ENCODE assay signal across 7 mouse cellular contexts in genomic region chr3:145576876-145577275, GRCm38 (mm10). TPM values are rescaled to one million over a fixed set of nuclear protein-coding genes. Genes with fewer than 3 reads are reported as not detected.
DNase-seq lines count a peak whose midpoint lies in the region; ATAC-seq lines count a peak whose summit lies in the region.

No protein-coding gene starts in this region.

- H3K4me2 ChIP-seq in neural tube, embryonic 11.5 days (ENCODE audit: low read depth) = peak overlapping the region; percentile 84
- peak overlapping the region; percentile 88 for H3K4me2 ChIP-seq in forebrain, embryonic 11.5 days (ENCODE audit: low read depth, low read length, severe bottlenecking)
- peak overlapping the region; percentile 89 for H3K4me2 ChIP-seq in limb, embryonic 13.5 days (replicated peaks)
- H3K4me2 ChIP-seq in stomach, embryonic 14.5 days (replicated peaks; ENCODE audit: low read depth, low read length) = peak overlapping the region; percentile 84

- H3K4me3 ChIP-seq in neural tube, embryonic 11.5 days (ENCODE audit: low read depth, low read length) = peak overlapping the region; percentile 85
- peak overlapping the region; percentile 80 for H3K4me3 ChIP-seq in forebrain, embryonic 11.5 days (ENCODE audit: low read depth, low read length)
- peak overlapping the region; percentile 89 for H3K4me3 ChIP-seq in limb, embryonic 13.5 days
- peak overlapping the region; percentile 82 for H3K4me3 ChIP-seq in stomach, embryonic 14.5 days (ENCODE audit: low read depth, low read length)

- H3K36me3 ChIP-seq in neural tube, embryonic 11.5 days (ENCODE audit: control insufficient read depth, insufficient read depth, low read length) = 0 out of 2 replicates have a peak, but pooled peaks cover 6% of the 10 kb centered on the region
- H3K36me3 ChIP-seq in forebrain, embryonic 11.5 days (ENCODE audit: control insufficient read depth, insufficient read depth, low read length) = peaks cover 7% of the 10 kb centered on the region; the same call in 1 of the 2 replicates
- H3K36me3 ChIP-seq in limb, embryonic 13.5 days = peaks cover 31% of the 10 kb centered on the region
- peaks cover 19% of the 10 kb centered on the region; the same call in 1 of the 2 replicates for H3K36me3 ChIP-seq in stomach, embryonic 14.5 days (ENCODE audit: control insufficient read depth, insufficient read depth, low read length)

- no peaks in the 10 kb centered on the region for H3K27me3 ChIP-seq in neural tube, embryonic 11.5 days (ENCODE audit: control insufficient read depth, insufficient read depth, low read length)
- no peaks in the 10 kb centered on the region for H3K27me3 ChIP-seq in forebrain, embryonic 11.5 days (ENCODE audit: control insufficient read depth, insufficient read depth, low read length)
- H3K27me3 ChIP-seq in limb, embryonic 13.5 days = no peaks in the 10 kb centered on the region
- H3K27me3 ChIP-seq in stomach, embryonic 14.5 days (ENCODE audit: control insufficient read depth, insufficient read depth, low read length) = no peaks in the 10 kb centered on the region

- H3K4me1 ChIP-seq in neural tube, embryonic 11.5 days (ENCODE audit: control insufficient read depth, insufficient read depth, low read length) = peaks cover 8% of the 10 kb centered on the region
- H3K4me1 ChIP-seq in forebrain, embryonic 11.5 days (replicated peaks; ENCODE audit: control insufficient read depth, insufficient read depth, low read length) = 0 out of 2 replicates have a peak, but pooled peaks cover 3% of the 10 kb centered on the region
- H3K4me1 ChIP-seq in limb, embryonic 13.5 days = peaks cover 12% of the 10 kb centered on the region
- H3K4me1 ChIP-seq in stomach, embryonic 14.5 days (ENCODE audit: control insufficient read depth, insufficient read depth, low read length) = peaks cover 11% of the 10 kb centered on the region

- peak overlapping the region; percentile 67 for H3K9ac ChIP-seq in neural tube, embryonic 11.5 days (ENCODE audit: low read length)
- H3K9ac ChIP-seq in forebrain, embryonic 11.5 days (ENCODE audit: low read length) = peak overlapping the region; percentile 73
- H3K9ac ChIP-seq in limb, embryonic 13.5 days = peak overlapping the region; percentile 77
- H3K9ac ChIP-seq in stomach, embryonic 14.5 days (replicated peaks; ENCODE audit: low read depth, low read length) = peak overlapping the region; percentile 56

- H3K9me3 ChIP-seq in neural tube, embryonic 11.5 days (ENCODE audit: control insufficient read depth, low read length) = no peaks in the 10 kb centered on the region
- no peaks in the 10 kb centered on the region for H3K9me3 ChIP-seq in forebrain, embryonic 11.5 days (ENCODE audit: control insufficient read depth, low read length)
- no peaks in the 10 kb centered on the region for H3K9me3 ChIP-seq in limb, embryonic 13.5 days
- no peaks in the 10 kb centered on the region for H3K9me3 ChIP-seq in stomach, embryonic 14.5 days (ENCODE audit: control insufficient read depth, low read depth, low read length)

- no peak overlapping the region for H3K27ac ChIP-seq in neural tube, embryonic 11.5 days (ENCODE audit: low read depth, low read length)
- H3K27ac ChIP-seq in forebrain, embryonic 11.5 days (ENCODE audit: low read depth, low read length) = no peak overlapping the region
- H3K27ac ChIP-seq in limb, embryonic 13.5 days = no peak overlapping the region
- no peak overlapping the region for H3K27ac ChIP-seq in stomach, embryonic 14.5 days (ENCODE audit: low read length)

- 32% methylated on average over 15 of the region's 15 CpGs for WGBS in neural tube, embryonic 11.5 days
- 29% methylated on average over 15 of the region's 15 CpGs for WGBS in forebrain, embryonic 11.5 days
- 25% methylated on average over 15 of the region's 15 CpGs for WGBS in limb, embryonic 13.5 days
- 32% methylated on average over 15 of the region's 15 CpGs for WGBS in stomach, embryonic 14.5 days

- no peak for ATAC-seq in neural tube, embryonic 11.5 days (ENCODE audit: insufficient read depth, low FRiP score, low TSS enrichment)
- ATAC-seq in forebrain, embryonic 11.5 days (replicated peaks; ENCODE audit: low FRiP score) = no peak
- no peak for ATAC-seq in limb, embryonic 13.5 days (ENCODE audit: low FRiP score, low read depth)
- no peak for ATAC-seq in stomach, embryonic 14.5 days (ENCODE audit: insufficient number of reproducible peaks, insufficient read depth, low FRiP score, low read depth)

- no peak for DNase-seq in neural tube, embryonic 11.5 days (ENCODE audit: low spot score)
- DNase-seq in neural tube, embryonic 10.5 days (ENCODE audit: extremely low spot score, low spot score) = no peak
- DNase-seq in forebrain, embryonic 11.5 days (ENCODE audit: low spot score) = no peak
- no peak for DNase-seq in spleen, postnatal 14 days (ENCODE audit: low spot score in 2 of 2)
- no peak for DNase-seq in layer of hippocampus, postnatal 14 days (ENCODE audit: low spot score in 2 of 2)

RNA-seq across cellular contexts. Expression of gene Znhit6, which starts 0.9 kb away (rescaled TPM):
- polyA plus RNA-seq in neural tube, embryonic 11.5 days (2014; fragmentation: Nextera tagmentation; extraction: Ambion mirVana) = 32.8 and 33.4 TPM in 2 replicates
- polyA plus RNA-seq in forebrain, embryonic 11.5 days (2014; fragmentation: Nextera tagmentation; extraction: Ambion mirVana) = 39.3 and 40.3 TPM in 2 replicates
- 41.6 and 48.9 TPM in 2 replicates for polyA plus RNA-seq in limb, embryonic 13.5 days (2015; fragmentation: Nextera tagmentation; extraction: Ambion mirVana)
- 31.9 and 33.4 TPM in 2 replicates for polyA plus RNA-seq in stomach, embryonic 14.5 days (2014; fragmentation: Nextera tagmentation; extraction: Ambion mirVana)
- total RNA-seq in layer of hippocampus, postnatal 14 days (2021) = 10 to 100 TPM; 17.4 to 17.5 TPM
